Mouse (Mus musculus) Patski (cell line): ENCODE measurements around the gene Gstm3. TPM values are rescaled to one million over a fixed set of nuclear protein-coding genes. Genes with fewer than 3 reads are reported as not detected.
"Not testable (repeated sequence)": the region's sequence is repeated elsewhere in the genome, so short reads cannot be mapped to it uniquely, and the experiment has no call there.

Experiments used
- ATAC-seq: fragments of 100-300 bp; one replicate; pipeline ENCODE4 v1.8.0; 2021
- CTCF ChIA-PET: fragments of 350-600 bp; sonication (Branson Sonifier 250); formaldehyde crosslinking; loops from one replicate; lab custom pipeline; 2022; ENCODE audit warnings: inconsistent platforms; lab: Charles Lee
- POLR2A ChIA-PET: fragments of 350-600 bp; sonication (Branson Sonifier 250); formaldehyde crosslinking; loops from one replicate; lab custom pipeline; 2022; ENCODE audit warnings: antibody characterized with exemption, inconsistent platforms; lab: Charles Lee
- DNase-seq: peaks from one replicate; pipeline ENCODE4 v3.0.0-alpha.2; 2011; ENCODE audit warnings: low read depth, low spot score
- H3K27me3 ChIP-seq: fragments of 371-371 bp; one replicate; pipeline ENCODE4 v1.5.1; 2021
- CTCF ChIP-seq: fragments of 100-300 bp; IDR thresholded peaks from one replicate; pipeline ENCODE4 v1.5.1; 2021
- in situ Hi-C: fragments of 300-500 bp; cut with MboI; formaldehyde crosslinking; loops from 3 replicates; pipeline ENCODE4 v1.11.1; 2018; ENCODE audit warnings: low pct_unique_long_range_greater_than_20kb, mixed read lengths
- polyA plus RNA-seq: library from polyadenylated mRNA; unstranded; gene quantifications from one replicate; pipeline ENCODE4 v1.2.3, GENCODE M21; 2021

The Gstm3 gene
- polyA plus RNA-seq, 1 experiment from 2014 or later = not detected

GRCm38 (mm10) chr3:107953906-107954305 is 15.2 kb downstream of the Gstm3 start:
- ChIA-PET CTCF (interaction anchor here (0.7 to 3.8 kb wide), 16 partner anchors 9 to 193 kb away, joined by 3 to 23 read pairs (median 6); partner anchors contain the start of genes Gnai3, Gstm1, Gstm2 and Gstm6), POLR2A (interaction anchor here (0.5 to 2.4 kb wide), 5 partner anchors 10 to 163 kb away, joined by 3 to 6 read pairs (median 4); partner anchors contain the start of gene Gstm1)
- TF ChIP-seq CTCF = no peak
- ATAC-seq (peak; percentile 13), DNase-seq (no peak)
- in situ Hi-C loops = loop anchor here (5.0 kb wide), 1 partner anchor 63 kb away; the partner anchor contains the start of gene Gstm1
- no peaks in the 10 kb centered on the region for H3K27me3 ChIP-seq

- peak; percentile 44 for DNase-seq
- TF ChIP-seq CTCF = peak; percentile 97
- no peaks in the 10 kb centered on the region for H3K27me3 ChIP-seq
- ATAC-seq = peak; percentile 71
- ChIA-PET CTCF (interaction anchor here (0.6 to 3.8 kb wide), 20 partner anchors 11 to 193 kb away, joined by 3 to 23 read pairs (median 4); partner anchors contain the start of genes Gnai3, Gstm1, Gstm2 and Gstm6), POLR2A (interaction anchor here (1.3 to 2.4 kb wide), 2 partner anchors 14 to 64 kb away, joined by 3 to 6 read pairs; partner anchors contain the start of gene Gstm1)
- in situ Hi-C loops = loop anchor here (5.0 kb wide), 1 partner anchor 64 kb away; the partner anchor contains the start of gene Gstm1
Measured at GRCm38 (mm10) chr3:107953328-107953755, 15.7 kb downstream of the Gstm3 start.

- no peak for TF ChIP-seq CTCF
- ATAC-seq = no peak
Measured at GRCm38 (mm10) chr3:107950531-107950930, 18.6 kb downstream of the Gstm3 start.

GRCm38 (mm10) chr3:107949461-107949860 is 19.6 kb downstream of the Gstm3 start:
- H3K27me3 ChIP-seq, DNase-seq, ATAC-seq, in situ Hi-C loops: not testable (repeated sequence)
- POLR2A ChIA-PET = interaction anchor here (0.5 to 1.4 kb wide), 3 partner anchors 10 to 133 kb away, joined by 3 to 4 read pairs (median 3); no protein-coding TSS in a partner anchor
- CTCF ChIA-PET = interaction anchor here (0.9 to 4.3 kb wide), 12 partner anchors 10 to 199 kb away, joined by 3 to 25 read pairs (median 4); partner anchors contain the start of genes Gstm1 and Gstm7

More at GRCm38 (mm10) chr3:107950531-107950930, 18.6 kb downstream of the Gstm3 start:
- no peak for DNase-seq
- in situ Hi-C loops = loop anchor here (5.0 kb wide), 1 partner anchor 67 kb away; the partner anchor contains the start of gene Gstm1
- ChIA-PET POLR2A (interaction anchor here (0.8 kb wide), 1 partner anchor 263 kb away, joined by 3 read pairs; no protein-coding TSS in a partner anchor), CTCF (interaction anchor here (1.0 to 4.3 kb wide), 7 partner anchors 11 to 111 kb away, joined by 3 to 25 read pairs (median 5); partner anchors contain the start of genes Gstm1 and Gstm7)
- no peaks in the 10 kb centered on the region for H3K27me3 ChIP-seq

GRCm38 (mm10) chr3:107945729-107946128 is 23.4 kb downstream of the Gstm3 start:
- H3K27me3 ChIP-seq = no peaks in the 10 kb centered on the region
- in situ Hi-C loops = no loop called here
- DNase-seq (no peak), ATAC-seq (no peak)
- ChIA-PET CTCF (interaction anchor here (1.0 to 1.5 kb wide), 2 partner anchors 15 to 203 kb away, joined by 3 to 4 read pairs; no protein-coding TSS in a partner anchor), POLR2A (no interaction called here)
- peak; percentile 39 for TF ChIP-seq CTCF

- ATAC-seq (no peak), DNase-seq (no peak)
- no peaks in the 10 kb centered on the region for H3K27me3 ChIP-seq
- POLR2A ChIA-PET = no interaction called here
- CTCF ChIA-PET = interaction anchor here (0.6 to 5.3 kb wide), 7 partner anchors 10 to 205 kb away, joined by 3 to 23 read pairs (median 5); partner anchors contain the start of genes Gstm1 and Gstm7
- peak; percentile 53 for TF ChIP-seq CTCF
- in situ Hi-C loops = no loop called here
Measured at GRCm38 (mm10) chr3:107943239-107943990, 25.7 kb downstream of the Gstm3 start, which contains the start of gene Gstm6. TSS of gene Gstm6 (minus strand) at chr3:107943749.

GRCm38 (mm10) chr3:107941261-107941660 is 27.8 kb downstream of the Gstm3 start:
- TF ChIP-seq CTCF = no peak

GRCm38 (mm10) chr3:107940524-107940923 is 28.6 kb downstream of the Gstm3 start:
- in situ Hi-C loops = no loop called here
- POLR2A ChIA-PET = interaction anchor here (1.1 kb wide), 1 partner anchor 9 kb away, joined by 4 read pairs; the partner anchor contains the start of gene Gstm7
- no peak for TF ChIP-seq CTCF
- H3K27me3 ChIP-seq = no peaks in the 10 kb centered on the region
- DNase-seq = no peak
- CTCF ChIA-PET = interaction anchor here (1.3 to 5.3 kb wide), 9 partner anchors 9 to 207 kb away, joined by 4 to 25 read pairs (median 20); partner anchors contain the start of genes Gstm1 and Gstm7
- peak; percentile 14 for ATAC-seq

More at GRCm38 (mm10) chr3:107941261-107941660, 27.8 kb downstream of the Gstm3 start:
- H3K27me3 ChIP-seq = no peaks in the 10 kb centered on the region
- ATAC-seq (no peak), DNase-seq (no peak)
- in situ Hi-C loops = no loop called here
- POLR2A ChIA-PET = interaction anchor here (0.5 kb wide), 1 partner anchor 41 kb away, joined by 5 read pairs; no protein-coding TSS in a partner anchor
- CTCF ChIA-PET = interaction anchor here (1.8 to 5.3 kb wide), 5 partner anchors 11 to 121 kb away, joined by 5 to 25 read pairs (median 20); partner anchors contain the start of genes Gstm1 and Gstm7

- in situ Hi-C loops = loop anchor here (5.0 kb wide), 2 partner anchors 122 to 207 kb away; partner anchors contain the start of gene Gnai3
- ChIA-PET CTCF (interaction anchor here (0.7 to 5.3 kb wide), 14 partner anchors 9 to 208 kb away, joined by 3 to 25 read pairs (median 8); partner anchors contain the start of genes Gstm1 and Gstm7), POLR2A (interaction anchor here (1.0 to 1.2 kb wide), 3 partner anchors 8 to 109 kb away, joined by 3 to 4 read pairs (median 4); partner anchors contain the start of gene Gstm7)
- H3K27me3 ChIP-seq = no peaks in the 10 kb centered on the region
- ATAC-seq = no peak
- TF ChIP-seq CTCF = no peak
- DNase-seq = no peak
Measured at GRCm38 (mm10) chr3:107939830-107940229, 29.3 kb downstream of the Gstm3 start.
